Mouse (Mus musculus): ENCODE results near the gene Phykpl.

GRCm38 (mm10) chr11:51646751-51647667 lies 62.5 kb downstream of the Phykpl start:
- TF ChIP-seq CTCF (IDR thresholded peaks at IDR 0.05; ENCODE audit: low read depth, low read length) (no peak), EP300 (IDR thresholded peaks at IDR 0.05; ENCODE audit: insufficient read depth, low read depth, low read length) (peak; percentile 97)
